Comparison of ENCODE assay signal across 22 mouse cellular contexts in the genomic region with DNA sequence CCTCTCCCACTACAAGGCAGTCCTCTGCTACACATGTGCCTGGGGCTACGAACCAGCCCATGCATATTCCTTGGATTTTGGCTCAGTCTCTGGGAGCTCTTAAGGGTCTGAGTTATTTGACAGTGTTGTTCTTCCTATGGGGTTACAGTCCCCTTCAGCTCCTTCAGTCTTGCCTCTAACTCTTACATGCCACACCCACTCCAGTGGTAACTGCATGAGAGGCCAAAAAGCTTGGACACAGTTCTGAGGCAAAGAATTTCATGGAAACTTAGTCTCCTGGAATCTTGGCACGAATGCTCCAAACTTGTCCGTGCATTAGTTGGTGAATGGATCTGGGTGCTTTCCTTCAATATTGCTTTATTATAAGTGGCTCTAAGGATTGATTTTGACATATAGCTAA.
DNase-seq lines count a peak whose midpoint lies in the region; TF ChIP-seq lines count a peak whose summit lies in the region.
"Had no signal": no experiment of that assay in that cellular context is flagged by ENCODE, and none has a peak within 500 bp of the region (broad histone marks: within the 10 kb centered on the region; RNA-seq: fewer than 3 reads in every experiment).

No protein-coding gene starts in this region.

- no peaks in the 10 kb centered on the region for H3K27me3 ChIP-seq in kidney, adult 2 months (replicated peaks; ENCODE audit: control insufficient read depth, insufficient read depth, low read length)
- H3K27me3 ChIP-seq in ES-Bruce4 (ENCODE audit: control insufficient read depth, insufficient read depth, low read length, poor library complexity, severe bottlenecking): no peaks in the 10 kb centered on the region
- H3K27me3 ChIP-seq: heart, embryonic 12.5 days; hindbrain, embryonic 13.5 days; lung, embryonic 15.5 days; midbrain, embryonic 15.5 days; stomach, embryonic 15.5 days had no signal

- no peak for TF ChIP-seq POLR2A in kidney, adult 2 months (IDR thresholded peaks at IDR 0.05; ENCODE audit: low read depth, low read length)
- TF ChIP-seq POLR2A in ES-Bruce4 (IDR thresholded peaks at IDR 0.05; ENCODE audit: insufficient read depth, low read length): no peak

- no peak for TF ChIP-seq CTCF in kidney, adult 2 months (conservative IDR thresholded peaks at IDR 0.05; ENCODE audit: insufficient read depth, insufficient read length, low read depth, low read length)
- no peak for TF ChIP-seq CTCF in ES-Bruce4 (IDR thresholded peaks at IDR 0.05; ENCODE audit: low read depth, low read length)

- H3K36me3 ChIP-seq in kidney, adult 2 months (ENCODE audit: control insufficient read depth, insufficient read depth, low read length): no peaks in the 10 kb centered on the region
- H3K36me3 ChIP-seq in ES-Bruce4 (ENCODE audit: control insufficient read depth, insufficient read depth, low read length, poor library complexity, severe bottlenecking): no peaks in the 10 kb centered on the region
- H3K36me3 ChIP-seq: heart, embryonic 12.5 days; hindbrain, embryonic 13.5 days; lung, embryonic 15.5 days; midbrain, embryonic 10.5 days; midbrain, embryonic 15.5 days; stomach, embryonic 15.5 days had no signal

- H3K27ac ChIP-seq in kidney, adult 2 months (ENCODE audit: insufficient read depth, low read depth, low read length): no peak overlapping the region
- peak overlapping the region; percentile 43 for H3K27ac ChIP-seq in ES-Bruce4 (ENCODE audit: insufficient read depth, low read length)
- H3K27ac ChIP-seq: heart, adult 2 months; hindbrain, embryonic 13.5 days; lung, embryonic 15.5 days; midbrain, embryonic 10.5 days; midbrain, embryonic 15.5 days; stomach, embryonic 15.5 days had no signal

- H3K9me3 ChIP-seq in ES-Bruce4 (replicated peaks; ENCODE audit: control insufficient read depth, insufficient read depth, low read length, poor library complexity, severe bottlenecking): no peaks in the 10 kb centered on the region
- H3K9me3 ChIP-seq: heart, embryonic 12.5 days; hindbrain, embryonic 13.5 days; lung, embryonic 15.5 days; midbrain, embryonic 10.5 days; midbrain, embryonic 15.5 days; stomach, embryonic 15.5 days had no signal

- peak; percentile 54 for DNase-seq in kidney, adult 2 months
- DNase-seq in kidney, postnatal 4 days: no peak
- peak; percentile 81 for DNase-seq in Muller cell, postnatal 12 days (ENCODE audit: inconsistent ontology term)
- DNase-seq in kidney, postnatal 14 days: peak; percentile 1
- no peak for DNase-seq in frontal cortex, postnatal 25 days (ENCODE audit: low spot score in 2 of 2)
- DNase-seq in thymus, postnatal 10 days (ENCODE audit: low spot score in 2 of 2): no peak
- DNase-seq: adrenal gland, postnatal 10 days; B cell, adult 2 months; cerebellum, adult 9-10 months; gastrocnemius, postnatal 36 days; heart, adult 2 months; heart, postnatal 4 days; layer of hippocampus, adult 9-11 months; right cerebral cortex, postnatal 25 days; thymus, postnatal 14 days had no signal

- no peak overlapping the region for H3K9ac ChIP-seq in ES-Bruce4 (ENCODE audit: low read depth, poor library complexity, severe bottlenecking)
- H3K9ac ChIP-seq: heart, embryonic 12.5 days; hindbrain, embryonic 13.5 days; lung, embryonic 15.5 days; midbrain, embryonic 15.5 days; stomach, embryonic 15.5 days had no signal

- H3K4me1 ChIP-seq in kidney, adult 2 months (ENCODE audit: control insufficient read depth, insufficient read depth, low read length): 0 out of 2 replicates have a peak, but pooled peaks cover 3% of the 10 kb centered on the region
- H3K4me1 ChIP-seq in ES-Bruce4 (ENCODE audit: control insufficient read depth, insufficient read depth, low read length): no peaks in the 10 kb centered on the region
- H3K4me1 ChIP-seq: heart, embryonic 12.5 days; hindbrain, embryonic 13.5 days; lung, embryonic 15.5 days; midbrain, embryonic 10.5 days; midbrain, embryonic 15.5 days; stomach, embryonic 15.5 days had no signal

- H3K4me3 ChIP-seq in kidney, adult 2 months (ENCODE audit: insufficient read depth, low read depth, low read length): no peak overlapping the region
- H3K4me3 ChIP-seq in ES-Bruce4 (ENCODE audit: low read depth, low read length): no peak overlapping the region
- H3K4me3 ChIP-seq: heart, adult 2 months; heart, embryonic 12.5 days; hindbrain, embryonic 13.5 days; lung, embryonic 15.5 days; midbrain, embryonic 10.5 days; midbrain, embryonic 15.5 days; stomach, embryonic 15.5 days had no signal

- WGBS in kidney, adult 2 months: 48% methylated on average over 3 of the region's 3 CpGs

- no peak for TF ChIP-seq EP300 in ES-Bruce4 (IDR thresholded peaks at IDR 0.05; ENCODE audit: insufficient read depth, low read depth, low read length)

Comparison
In these comparisons a context has a peak if more than half of its experiments do, and no peak if none do; other contexts are left out.
1. DNase-seq: peak in kidney, adult 2 months (single experiment), Muller cell, postnatal 12 days (single experiment) and kidney, postnatal 14 days (single experiment); none in kidney, postnatal 4 days (0 of 2), frontal cortex, postnatal 25 days (0 of 2) and thymus, postnatal 10 days (0 of 2).